Mouse (Mus musculus) urinary bladder, postnatal 14 days (tissue): ENCODE measurements around the gene Mtor.
A peak's percentile ranks its signal among the peaks of the same experiment; 100 is the strongest.

Experiments
- DNase-seq: peaks from one replicate; pipeline ENCODE4 v3.0.0; 2021; ENCODE audit warnings: low spot score

The Mtor gene

DNA sequence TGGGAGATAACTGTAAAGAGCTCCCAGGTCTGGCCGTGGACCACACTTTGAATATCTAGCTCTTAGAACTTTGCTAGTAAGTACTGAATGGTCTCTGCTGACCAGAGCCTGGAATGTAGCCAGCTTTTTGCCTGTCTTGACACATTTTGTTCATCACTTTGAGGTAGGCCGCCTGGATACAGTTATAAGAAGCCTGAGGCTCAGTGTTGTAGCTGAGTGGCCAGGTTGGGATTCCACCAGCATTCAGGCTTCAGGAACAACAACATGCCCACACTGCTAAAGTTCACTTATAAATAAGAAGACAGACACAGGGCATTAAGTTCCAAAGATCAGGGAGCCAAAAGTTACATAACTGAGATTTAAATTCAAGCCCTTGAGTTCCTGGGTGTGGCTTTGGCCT lies 39.4 kb downstream of the Mtor start:
- DNase-seq, result no peak

DNA sequence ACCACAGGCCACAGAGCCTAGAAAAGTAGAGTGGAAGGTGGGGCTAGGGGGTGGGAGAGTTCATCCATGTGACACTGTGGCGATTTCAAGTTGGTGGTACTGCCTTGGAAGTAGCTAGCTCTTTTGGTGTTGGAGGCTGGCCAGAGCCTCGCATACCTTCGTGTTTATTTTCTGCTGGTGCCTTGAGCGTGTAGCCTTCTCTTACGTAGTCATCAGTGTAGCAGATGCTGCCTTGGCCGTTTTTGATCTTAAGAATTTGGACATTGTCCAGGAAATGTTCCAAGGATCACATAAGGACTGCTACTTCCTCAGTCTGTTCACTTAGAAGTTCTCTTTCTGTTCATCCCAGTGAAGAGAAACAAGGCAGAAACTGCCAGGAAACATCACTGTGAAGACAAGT lies 42.1 kb downstream of the Mtor start:
- DNase-seq, result no peak

DNA sequence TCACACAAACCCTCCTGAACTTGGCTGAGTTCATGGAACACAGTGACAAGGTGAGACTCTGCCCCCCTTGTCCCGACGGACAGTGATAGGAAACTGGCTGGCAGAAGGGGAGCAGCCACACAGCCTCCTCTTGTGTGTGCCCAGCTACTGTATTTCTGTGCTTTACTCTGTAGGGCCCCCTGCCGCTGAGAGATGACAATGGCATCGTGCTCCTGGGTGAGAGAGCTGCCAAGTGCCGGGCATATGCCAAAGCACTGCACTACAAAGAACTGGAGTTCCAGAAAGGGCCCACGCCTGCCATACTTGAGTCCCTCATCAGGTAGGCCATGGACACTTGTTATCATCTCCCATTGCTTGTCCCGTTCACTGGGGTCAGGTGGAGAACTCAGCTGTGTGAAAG lies 43.0 kb downstream of the Mtor start:
- DNase-seq, result no peak

DNA sequence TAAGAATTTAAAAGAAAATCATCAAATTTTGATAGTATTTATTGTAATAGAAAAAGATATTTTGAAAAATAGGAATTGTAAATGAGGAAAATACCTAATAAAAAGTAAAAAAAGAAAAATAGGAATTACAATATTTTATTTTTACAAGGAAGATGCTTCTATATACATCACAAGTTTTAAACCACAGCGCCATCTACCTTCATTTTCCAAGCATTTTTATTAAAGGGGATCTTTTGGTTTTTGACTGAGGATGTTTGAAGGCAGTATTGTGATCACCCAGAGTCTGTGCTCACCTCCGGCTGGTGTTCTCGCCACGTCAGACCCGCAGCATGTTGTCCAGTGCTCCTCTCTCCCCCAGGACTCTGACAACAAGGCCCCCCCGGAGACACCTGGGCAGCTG lies 46.7 kb downstream of the Mtor start:
- no peak for DNase-seq

DNA sequence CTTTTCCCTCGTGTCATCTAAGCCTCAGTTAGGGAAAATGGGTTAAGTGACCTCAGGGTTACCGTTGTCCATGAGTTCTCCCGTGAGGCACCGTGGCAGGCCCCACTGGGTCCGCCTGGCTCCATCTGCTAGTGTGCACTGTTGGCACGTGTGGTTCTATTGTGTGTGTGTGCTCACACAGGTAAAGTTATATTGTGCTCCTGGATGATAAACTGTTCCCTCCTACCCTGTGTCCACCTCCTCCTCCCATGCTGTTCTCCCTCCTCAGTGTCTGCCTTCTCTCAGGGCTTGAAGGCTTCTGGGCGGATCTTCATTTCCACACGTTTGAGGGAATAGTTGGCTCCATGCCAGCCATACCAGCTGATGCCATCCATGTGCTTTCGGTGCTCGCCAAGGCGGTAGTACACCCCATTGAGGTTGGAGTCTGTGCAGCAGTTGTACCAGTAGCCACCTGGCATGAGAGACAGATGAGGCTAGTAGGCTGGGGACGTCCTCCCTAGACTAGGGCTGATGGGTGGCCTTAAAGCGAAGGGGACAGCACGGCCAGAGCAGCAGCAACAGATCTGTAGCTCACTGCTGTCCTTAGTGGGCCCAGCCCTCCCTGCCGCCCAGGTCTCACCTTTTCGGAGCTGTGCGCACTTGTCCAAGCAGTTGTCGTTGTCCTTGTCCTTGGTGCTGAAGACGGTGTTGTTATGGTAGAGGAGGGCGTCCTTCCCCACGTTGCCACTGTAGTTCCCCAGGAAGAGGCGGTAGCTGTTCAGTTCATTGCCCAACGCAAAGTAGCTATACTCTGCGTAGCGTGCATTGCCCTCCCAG lies 47.7 kb downstream of the Mtor start:
- no peak for DNase-seq

DNA sequence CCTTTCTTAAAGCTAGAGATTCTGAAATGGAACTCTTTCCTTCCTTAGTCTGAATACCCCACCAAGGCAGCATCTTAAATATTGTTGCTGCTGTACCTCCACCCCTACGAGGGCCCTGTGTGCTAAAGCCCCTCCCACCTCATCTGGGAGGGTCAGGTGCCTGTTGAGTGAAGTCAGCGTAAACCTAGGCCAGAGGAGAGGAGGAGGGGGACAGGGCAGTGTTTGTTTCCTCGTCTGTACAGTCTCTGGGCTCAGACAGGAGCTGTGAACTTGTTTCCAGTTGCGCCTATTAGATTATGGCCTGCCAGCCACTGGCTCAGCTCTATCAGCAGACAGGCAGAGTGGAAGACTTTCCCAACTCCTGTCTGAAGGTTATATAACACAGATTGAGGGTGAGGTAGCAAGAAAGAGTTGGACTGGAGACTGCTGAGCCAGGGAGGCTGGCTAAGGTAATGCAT lies 52.0 kb downstream of the Mtor start, which contains the start of gene Angptl7:
Gene Angptl7, minus strand, starts transcription at position 51 of the 458 bp plus-strand sequence.
- peak; percentile 40 for DNase-seq

DNA sequence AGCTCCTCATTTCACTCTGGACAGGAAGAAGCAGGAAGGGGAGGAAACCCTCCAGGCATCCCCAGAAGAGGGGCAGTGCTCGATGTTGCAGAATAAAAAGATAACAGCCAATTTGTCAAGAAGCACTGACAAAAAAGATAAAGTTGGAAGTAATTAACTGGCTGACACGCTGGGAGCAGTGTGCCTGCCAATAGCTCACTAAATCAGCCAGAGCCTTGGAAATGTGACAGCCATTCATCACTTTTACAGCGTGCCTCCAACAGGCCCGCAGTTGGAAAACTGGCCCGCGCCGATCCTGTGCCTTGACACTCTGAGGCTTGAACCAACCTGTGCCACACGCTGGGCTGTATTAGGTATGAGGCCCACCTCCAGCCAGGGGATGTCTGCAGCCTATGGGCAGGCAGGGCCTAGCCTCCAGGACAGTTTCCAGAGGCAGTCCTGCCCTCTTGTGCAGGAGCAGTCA lies 56.1 kb downstream of the Mtor start:
- DNase-seq, result peak; percentile 41

DNA sequence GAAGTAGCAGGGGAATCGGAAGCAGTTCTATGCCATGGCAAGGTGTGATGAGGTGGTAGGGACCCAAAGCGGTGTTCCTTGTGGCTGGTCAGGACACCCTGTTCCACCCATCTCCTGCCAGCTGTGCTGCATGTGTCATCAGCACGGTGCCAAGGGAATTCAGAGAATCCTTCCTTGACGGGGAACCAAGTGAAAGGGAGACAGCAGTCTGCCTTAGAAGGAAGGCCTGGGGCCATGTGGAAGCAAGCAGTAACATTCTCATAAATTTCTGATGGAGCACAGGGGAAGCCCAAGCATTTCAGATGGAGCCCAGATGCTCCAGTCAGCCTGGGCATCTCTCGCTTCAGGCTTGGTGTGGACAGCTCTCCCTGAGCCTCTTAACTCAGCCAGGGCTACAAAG lies 59.2 kb downstream of the Mtor start:
- DNase-seq, result peak; percentile 38

DNA sequence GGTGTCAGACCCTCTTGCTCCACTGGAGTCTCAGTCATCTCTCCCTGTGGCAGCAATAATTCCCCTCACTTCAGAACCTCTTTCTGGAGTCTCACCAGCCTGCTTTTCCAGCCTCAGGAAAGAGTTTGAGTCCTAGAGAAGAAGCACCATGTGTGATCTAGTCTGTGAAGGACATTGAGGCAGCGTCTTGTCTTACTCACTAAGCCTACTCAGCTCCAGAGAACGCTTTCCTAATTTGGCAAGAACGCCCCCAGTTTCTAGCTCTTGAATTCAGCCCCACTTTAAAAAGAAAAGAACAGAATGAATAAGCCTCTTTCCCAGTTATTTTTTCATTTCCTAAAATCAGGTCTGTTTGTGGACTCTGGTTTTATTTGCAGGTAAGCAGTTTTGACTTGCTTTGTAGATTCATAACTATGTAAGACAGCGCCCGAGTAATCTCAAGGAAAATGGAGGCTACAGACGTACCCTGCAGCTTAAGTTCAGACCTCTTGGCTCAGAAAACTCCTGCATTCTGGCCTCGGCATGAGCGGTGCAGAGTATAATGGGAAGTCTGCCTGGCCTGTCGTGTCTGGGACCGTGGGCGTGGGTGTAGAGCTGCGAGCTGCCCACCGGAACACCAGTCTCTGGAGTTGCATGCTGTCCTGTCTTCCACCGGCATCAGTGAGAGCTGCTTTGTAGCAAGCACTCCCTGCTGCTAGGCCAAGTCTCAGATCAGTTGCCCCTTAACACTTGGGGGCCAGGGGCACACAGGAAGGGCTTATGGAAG lies 59.9 kb downstream of the Mtor start:
- no peak for DNase-seq

DNA sequence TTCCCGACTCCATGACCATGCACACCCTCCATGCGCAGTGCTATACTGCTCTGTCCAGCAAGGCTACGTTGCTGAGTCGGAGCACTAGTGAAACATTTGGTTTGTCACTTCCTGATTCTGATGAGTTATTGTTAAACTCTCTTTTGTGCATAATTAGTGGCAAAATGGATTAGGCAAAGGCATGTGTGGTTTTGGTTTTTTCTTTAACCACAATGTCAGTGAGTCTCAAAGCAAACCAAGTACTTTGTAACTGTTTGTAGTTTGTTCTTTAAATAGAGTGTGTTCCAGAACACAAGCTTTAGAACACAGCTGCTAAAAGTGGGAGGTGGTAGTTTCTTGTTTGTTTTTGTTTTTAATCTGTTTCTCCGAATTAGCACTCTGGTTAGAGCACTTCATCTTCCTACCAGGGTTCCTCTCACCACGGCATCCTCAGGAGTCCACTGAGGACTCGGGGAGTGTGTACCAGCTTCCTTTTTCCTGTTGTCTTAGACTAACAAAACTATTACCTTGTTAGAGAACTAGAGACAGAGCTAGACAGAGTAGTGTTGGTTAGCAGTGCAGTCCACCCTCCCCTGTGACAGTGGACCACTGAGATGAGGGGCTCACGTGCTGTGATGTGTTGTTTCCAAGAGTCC lies 61.2 kb downstream of the Mtor start:
- no peak for DNase-seq

DNA sequence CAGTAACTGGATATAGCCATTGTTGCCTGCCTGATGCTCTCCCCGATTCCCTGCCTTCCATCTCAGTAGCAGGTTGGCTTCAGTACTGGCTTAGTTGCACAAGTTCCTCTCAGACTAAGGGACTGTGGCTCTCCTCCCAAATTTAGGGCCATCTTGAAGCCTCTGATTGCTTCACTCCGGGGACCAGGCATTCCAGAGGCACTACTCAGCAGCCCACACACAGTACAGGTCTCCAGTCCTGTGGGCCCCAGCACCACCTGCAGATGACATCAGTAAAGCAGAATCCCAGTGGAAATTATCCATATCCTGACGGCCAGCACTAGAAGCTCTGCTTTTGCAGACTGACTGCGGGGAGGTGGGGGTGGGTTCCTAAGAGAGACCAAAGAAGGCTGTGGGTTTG lies 62.3 kb downstream of the Mtor start:
- peak; percentile 23 for DNase-seq

DNA sequence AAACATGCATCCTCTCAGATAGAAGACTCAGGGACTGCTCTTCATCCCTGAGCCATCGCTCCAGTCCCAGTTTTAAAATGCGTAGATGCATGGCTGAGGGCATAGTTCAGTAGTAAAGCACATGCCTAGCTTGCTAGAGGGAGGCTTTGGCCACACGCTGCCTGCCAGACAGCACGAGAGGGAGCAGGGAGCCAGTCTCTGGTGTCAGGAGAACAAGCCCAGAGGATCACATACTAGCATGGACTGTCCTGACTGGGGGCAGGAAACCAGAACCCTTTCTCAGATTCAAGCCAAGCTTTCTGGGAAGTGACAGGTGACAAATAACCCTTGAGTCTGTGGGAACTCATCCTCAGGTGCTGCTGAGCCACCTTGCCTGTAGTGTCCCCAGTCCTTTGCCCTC lies 62.9 kb downstream of the Mtor start:
- no peak for DNase-seq

DNA sequence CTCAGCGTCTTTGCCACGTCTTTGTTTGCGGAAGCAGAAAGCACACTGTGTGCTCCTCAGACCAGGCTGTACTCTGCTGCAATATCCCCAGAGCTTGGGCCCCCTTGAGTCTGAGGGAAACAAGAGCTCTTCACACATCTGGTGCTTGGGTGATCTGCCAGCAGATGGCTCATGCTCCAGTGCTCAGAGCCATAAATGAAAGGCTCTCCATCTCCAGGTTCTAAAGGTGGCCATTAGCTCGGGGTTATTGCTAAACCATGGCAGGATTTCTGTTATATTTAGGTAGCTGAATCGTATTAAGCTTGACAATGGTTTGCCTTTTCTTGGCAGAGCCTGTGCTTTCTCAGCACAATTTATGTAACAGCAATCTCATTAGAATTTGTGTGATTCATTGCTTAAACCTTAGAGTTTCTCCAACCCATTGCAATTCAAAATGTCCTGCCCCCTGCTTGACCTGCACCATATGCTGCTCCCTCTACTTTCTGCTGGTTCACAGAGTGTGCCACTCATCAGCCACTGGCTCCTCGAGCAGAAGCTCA lies 64.7 kb downstream of the Mtor start:
- DNase-seq, result no peak

DNA sequence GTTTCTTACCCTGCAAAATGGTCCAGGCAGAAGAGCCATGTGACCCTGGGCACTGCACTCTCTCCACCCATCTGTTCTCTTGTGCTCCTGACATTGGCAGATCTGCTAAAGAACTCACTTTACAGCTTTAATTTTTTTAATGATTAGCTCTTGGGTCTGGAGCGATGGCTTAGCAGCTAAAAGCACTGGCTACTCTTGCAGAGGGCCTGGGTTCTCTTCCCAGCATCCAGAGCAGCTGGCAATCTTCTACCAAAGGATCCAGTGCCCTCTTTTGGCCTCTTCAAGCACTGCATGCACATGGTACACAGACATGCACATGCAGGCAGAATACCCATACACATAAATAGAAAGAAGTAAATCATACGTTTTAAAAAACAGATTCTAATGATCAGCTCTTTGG lies 66.9 kb downstream of the Mtor start:
- no peak for DNase-seq

DNA sequence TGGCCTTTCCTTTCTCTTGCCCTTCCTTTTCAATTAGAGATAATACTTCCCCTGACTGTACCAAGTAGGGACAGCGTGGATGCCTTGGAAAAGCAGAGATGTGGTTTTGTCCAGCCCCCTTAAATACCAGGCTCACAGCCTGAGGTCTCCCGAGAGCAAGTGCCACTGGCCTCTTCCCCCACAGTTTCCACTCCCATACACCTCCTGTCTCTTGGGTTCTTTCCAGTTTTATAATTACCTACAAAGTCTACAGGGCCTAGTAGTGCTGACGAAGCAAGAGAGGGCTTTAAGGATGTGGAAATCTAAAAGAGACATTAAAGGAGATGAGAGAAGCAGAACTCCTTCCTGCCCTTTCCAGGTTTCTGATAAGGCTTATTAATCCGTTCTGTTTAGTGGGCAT lies 69.4 kb downstream of the Mtor start:
- no peak for DNase-seq

DNA sequence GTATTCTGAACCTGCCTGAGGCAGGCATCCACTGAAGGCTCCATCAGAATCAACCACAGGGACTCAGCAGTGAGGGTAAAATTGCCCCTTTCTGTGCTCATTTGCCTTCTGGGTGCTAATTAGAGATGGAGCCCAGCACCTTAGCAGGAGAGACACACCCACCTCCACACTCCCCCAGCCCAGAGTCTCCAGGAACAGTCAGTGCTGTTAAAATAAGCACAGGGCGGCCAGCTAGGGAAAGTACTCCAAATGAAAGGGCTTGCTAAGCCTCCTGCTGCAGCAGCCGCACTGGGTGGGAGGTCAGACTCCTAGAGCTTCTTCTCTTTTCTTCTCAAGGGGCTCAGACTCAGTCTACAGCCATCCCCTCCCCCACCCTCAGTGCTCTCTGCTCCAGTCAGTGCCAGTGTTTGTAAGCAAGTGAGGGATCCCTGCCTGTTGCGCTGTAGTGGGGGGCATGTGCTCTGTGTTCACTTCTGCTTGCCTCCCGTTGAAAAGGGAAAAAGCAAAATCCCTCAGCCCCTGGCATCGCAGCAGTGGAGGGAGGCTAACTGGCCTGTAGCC lies 69.9 kb downstream of the Mtor start:
- DNase-seq, result no peak

DNA sequence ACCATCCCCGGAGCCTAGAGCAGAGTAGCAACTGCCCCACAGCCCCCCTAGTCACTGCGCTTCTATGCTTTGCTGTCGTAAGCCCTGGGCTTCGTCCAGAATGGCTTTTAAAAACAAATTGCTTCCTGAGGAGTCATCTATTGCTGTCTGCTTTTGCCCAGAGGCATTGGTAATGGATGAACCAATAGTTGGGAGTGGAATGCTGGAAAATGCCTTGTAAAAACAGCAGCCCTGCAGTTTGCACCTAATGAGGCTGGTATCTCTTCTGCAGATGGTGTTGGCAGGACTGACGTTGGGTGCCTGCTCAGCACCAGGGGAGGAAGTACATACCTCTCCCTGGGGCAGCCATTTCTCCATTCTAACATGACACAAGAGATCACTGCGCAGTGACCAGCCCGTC lies 75.1 kb downstream of the Mtor start:
- peak; percentile 39 for DNase-seq

DNA sequence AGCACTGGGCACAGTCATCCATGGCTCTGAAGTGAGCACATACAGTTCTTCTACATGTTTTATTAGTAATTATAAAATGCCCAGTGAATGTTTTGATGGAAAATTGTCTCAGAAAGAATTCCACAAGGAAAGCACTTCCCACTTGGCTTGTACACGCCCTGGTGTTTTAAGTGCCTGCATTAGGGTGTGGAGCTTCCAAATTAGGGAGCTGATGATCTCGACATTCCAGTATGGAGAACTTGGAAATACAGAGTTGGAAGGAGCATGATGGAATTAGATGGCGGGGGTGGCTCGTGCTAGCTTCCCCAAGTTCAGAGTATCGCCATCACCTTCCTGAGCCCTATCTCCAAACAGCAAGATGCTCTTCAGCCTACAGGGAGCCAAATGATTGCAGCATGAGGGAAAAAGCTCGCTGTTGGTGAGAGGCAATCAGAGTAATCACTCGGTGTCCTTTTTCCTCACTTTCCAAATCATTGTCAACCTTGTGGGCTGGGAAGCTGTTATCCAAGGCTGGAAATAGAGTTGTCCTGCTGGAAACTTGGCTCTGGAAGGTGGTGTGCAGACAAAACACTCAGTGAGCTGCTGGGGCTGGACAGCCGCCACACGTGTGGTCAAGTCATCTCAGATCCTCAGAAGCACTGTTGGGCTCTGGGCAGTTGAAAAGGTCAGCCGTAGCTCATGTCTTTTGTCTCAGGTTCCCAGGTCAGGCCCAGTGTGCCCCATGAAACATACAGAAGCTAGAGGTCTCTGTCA lies 78.9 kb downstream of the Mtor start:
- DNase-seq, result no peak

DNA sequence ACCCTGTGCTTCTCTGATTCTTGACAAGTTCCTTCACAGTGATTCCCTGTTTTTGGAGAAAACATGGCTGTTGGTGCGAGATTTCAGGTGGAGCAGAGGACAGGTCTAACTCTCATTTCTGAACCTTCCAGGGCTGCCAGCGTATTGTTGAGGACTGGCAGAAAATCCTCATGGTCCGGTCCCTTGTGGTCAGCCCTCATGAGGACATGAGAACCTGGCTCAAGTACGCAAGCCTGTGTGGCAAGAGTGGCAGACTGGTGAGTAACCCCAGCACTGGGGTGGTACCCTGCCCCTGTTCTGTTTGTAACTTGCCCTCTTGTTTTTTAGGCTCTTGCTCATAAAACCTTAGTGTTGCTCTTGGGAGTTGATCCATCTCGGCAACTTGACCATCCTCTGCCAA lies 81.9 kb downstream of the Mtor start:
- DNase-seq, result no peak

DNA sequence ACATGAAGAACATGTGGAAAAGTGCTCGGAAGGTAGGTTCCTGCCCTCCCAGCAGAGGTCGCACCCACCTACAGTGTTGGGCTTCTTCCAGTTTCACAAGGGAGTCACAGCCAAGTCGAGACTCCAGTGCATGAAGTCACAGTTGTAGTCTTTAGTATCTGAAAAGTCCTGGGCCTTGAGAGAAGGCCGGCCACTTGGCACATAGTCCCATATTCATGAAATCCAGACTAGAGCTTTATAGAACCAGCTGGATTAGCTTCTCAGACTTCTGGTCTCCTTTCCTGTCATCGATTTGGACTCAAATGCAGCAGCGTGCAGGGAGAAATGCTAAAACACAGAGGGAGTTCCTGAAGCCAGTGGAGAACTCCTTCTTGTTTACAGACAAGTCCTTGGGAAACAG lies 82.4 kb downstream of the Mtor start:
- DNase-seq, result peak; percentile 26

DNA sequence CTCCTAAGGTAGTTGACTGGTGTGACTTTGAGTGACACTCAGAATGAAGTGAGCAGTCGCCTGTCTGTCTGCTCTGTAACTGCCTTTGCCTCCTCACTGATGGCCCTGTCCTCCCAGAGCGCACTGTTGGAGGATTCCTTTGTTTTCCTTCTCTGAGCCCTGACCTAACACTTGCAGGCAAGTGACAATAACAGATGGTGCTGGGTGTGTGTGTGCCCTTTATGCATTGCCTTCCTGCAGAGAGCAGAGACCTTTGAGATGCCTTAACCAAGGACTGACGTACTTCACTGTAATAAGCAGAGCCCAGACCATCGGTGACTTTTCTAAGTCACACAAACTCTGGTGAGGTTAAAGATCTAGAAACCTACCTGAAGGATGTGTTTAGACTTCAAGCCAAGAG lies 82.9 kb downstream of the Mtor start:
- no peak for DNase-seq
